Mouse (Mus musculus) fat pad, adult 2 months (tissue): ENCODE measurements around the gene Itgb5.

Experiments
- DNase-seq: peaks from one replicate; pipeline ENCODE4 v3.0.0-alpha.2; 2011; ENCODE audit warnings: low read depth, low spot score; ENCODE audit errors: extremely low read depth

Gene Itgb5

GRCm38 (mm10) chr16:33878041-33878783, 48.7 kb downstream of the Itgb5 start:
- no peak for DNase-seq

GRCm38 (mm10) chr16:33879031-33879430, 49.6 kb downstream of the Itgb5 start:
- no peak for DNase-seq

GRCm38 (mm10) chr16:33879556-33879955, 50.1 kb downstream of the Itgb5 start:
- no peak for DNase-seq

- DNase-seq = no peak
Observed at GRCm38 (mm10) chr16:33880765-33881164, 51.3 kb downstream of the Itgb5 start.

GRCm38 (mm10) chr16:33882540-33882939, 53.1 kb downstream of the Itgb5 start:
- DNase-seq = peak; percentile 63

GRCm38 (mm10) chr16:33883046-33883975, 53.8 kb downstream of the Itgb5 start:
- peak; percentile 87 for DNase-seq

GRCm38 (mm10) chr16:33884201-33884600, 54.7 kb downstream of the Itgb5 start:
- DNase-seq = no peak

GRCm38 (mm10) chr16:33885021-33885471, 55.6 kb downstream of the Itgb5 start:
- no peak for DNase-seq

GRCm38 (mm10) chr16:33885671-33886328, 56.3 kb downstream of the Itgb5 start:
- DNase-seq = no peak

- no peak for DNase-seq
Observed at GRCm38 (mm10) chr16:33886665-33887064, 57.2 kb downstream of the Itgb5 start.

GRCm38 (mm10) chr16:33887981-33888380, 58.5 kb downstream of the Itgb5 start:
- DNase-seq = no peak

- no peak for DNase-seq
Observed at GRCm38 (mm10) chr16:33889000-33889607, 59.6 kb downstream of the Itgb5 start.

GRCm38 (mm10) chr16:33891099-33891498, 61.6 kb downstream of the Itgb5 start:
- DNase-seq = no peak

GRCm38 (mm10) chr16:33891561-33892281, 62.3 kb downstream of the Itgb5 start:
- DNase-seq = no peak

- DNase-seq = no peak
Observed at GRCm38 (mm10) chr16:33892539-33892938, 63.1 kb downstream of the Itgb5 start.

GRCm38 (mm10) chr16:33893796-33894195, 64.3 kb downstream of the Itgb5 start:
- DNase-seq = no peak

- DNase-seq = no peak
Observed at GRCm38 (mm10) chr16:33894449-33894848, 65.0 kb downstream of the Itgb5 start.

- no peak for DNase-seq
Observed at GRCm38 (mm10) chr16:33895690-33896089, 66.2 kb downstream of the Itgb5 start.

GRCm38 (mm10) chr16:33896801-33897200, 67.3 kb downstream of the Itgb5 start:
- no peak for DNase-seq
